Comparison of ENCODE assay signal across 8 mouse cellular contexts in the genomic region with DNA sequence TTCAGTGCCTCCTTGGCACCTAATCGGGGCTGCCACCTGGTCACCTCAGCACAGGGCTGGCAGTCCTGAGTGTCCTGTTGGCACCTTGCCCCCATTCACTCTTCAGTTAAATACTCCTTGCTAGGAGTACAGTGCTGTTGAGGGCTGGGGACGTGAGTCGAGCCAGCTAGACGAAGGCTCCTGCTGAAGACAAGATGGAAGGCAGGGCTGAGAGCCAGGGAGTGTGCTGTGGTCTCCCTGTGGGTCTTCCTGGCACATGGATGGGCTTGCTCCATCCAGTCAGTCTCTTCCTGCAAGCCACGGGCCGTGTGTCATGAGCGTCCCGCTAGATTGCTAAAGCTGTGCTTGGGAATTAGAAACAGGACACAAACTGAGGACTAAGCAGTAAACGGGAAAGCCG. TPM values are rescaled to one million over a fixed set of nuclear protein-coding genes. Genes with fewer than 3 reads are reported as not detected.
A peak's percentile ranks its signal among the peaks of the same experiment; 100 is the strongest.
DNase-seq lines count a peak whose midpoint lies in the region; ATAC-seq lines count a peak whose summit lies in the region.

No protein-coding gene starts in this region.

- H3K4me1 ChIP-seq in kidney, embryonic 14.5 days (ENCODE audit: control insufficient read depth, insufficient read depth, low read length), result peaks cover 19% of the 10 kb centered on the region
- peaks cover 8% of the 10 kb centered on the region; the same call in 1 of the 2 replicates for H3K4me1 ChIP-seq in embryonic facial prominence, embryonic 15.5 days
- peaks cover 31% of the 10 kb centered on the region for H3K4me1 ChIP-seq in forebrain, embryonic 10.5 days

- no peaks in the 10 kb centered on the region for H3K36me3 ChIP-seq in kidney, embryonic 14.5 days (ENCODE audit: control insufficient read depth, insufficient read depth, low read length)
- no peaks in the 10 kb centered on the region for H3K36me3 ChIP-seq in embryonic facial prominence, embryonic 15.5 days
- H3K36me3 ChIP-seq in forebrain, embryonic 10.5 days (replicated peaks), result no peaks in the 10 kb centered on the region

- no peak for DNase-seq in kidney, adult 8-10 months
- peak; percentile 84 to 86 for DNase-seq in cerebellum, adult 18-20 months
- peak; percentile 51 for DNase-seq in lung, postnatal 10 days
- DNase-seq in forebrain, embryonic 10.5 days (ENCODE audit: extremely low spot score, low spot score), result no peak
- DNase-seq in B cell, adult 2 months, result no peak
- no peak for DNase-seq in embryo, embryonic 10 days (ENCODE audit: low spot score)

- H3K9ac ChIP-seq in kidney, embryonic 14.5 days (ENCODE audit: low read depth, low read length), result no peak overlapping the region
- H3K9ac ChIP-seq in embryonic facial prominence, embryonic 15.5 days, result no peak overlapping the region

- no peaks in the 10 kb centered on the region for H3K9me3 ChIP-seq in kidney, embryonic 14.5 days (ENCODE audit: control insufficient read depth, low read length)
- no peaks in the 10 kb centered on the region for H3K9me3 ChIP-seq in embryonic facial prominence, embryonic 15.5 days (replicated peaks)
- H3K9me3 ChIP-seq in forebrain, embryonic 10.5 days, result no peaks in the 10 kb centered on the region

- H3K27ac ChIP-seq in kidney, embryonic 14.5 days (ENCODE audit: low read depth, low read length), result peak overlapping the region; percentile 66
- H3K27ac ChIP-seq in embryonic facial prominence, embryonic 15.5 days (replicated peaks), result peak overlapping the region; percentile 74
- no peak overlapping the region for H3K27ac ChIP-seq in forebrain, embryonic 10.5 days

- no peaks in the 10 kb centered on the region for H3K27me3 ChIP-seq in kidney, embryonic 14.5 days (ENCODE audit: control insufficient read depth, insufficient read depth, low read length)
- no peaks in the 10 kb centered on the region for H3K27me3 ChIP-seq in embryonic facial prominence, embryonic 15.5 days
- H3K27me3 ChIP-seq in forebrain, embryonic 10.5 days (ENCODE audit: poor library complexity, severe bottlenecking), result no peaks in the 10 kb centered on the region

- no peak for ATAC-seq in kidney, embryonic 14.5 days (ENCODE audit: low FRiP score, low TSS enrichment)
- ATAC-seq in embryonic facial prominence, embryonic 15.5 days (ENCODE audit: insufficient number of reproducible peaks, low FRiP score, low TSS enrichment, low read depth), result peak; percentile 41; the same call in 1 of the 2 replicates

- H3K4me2 ChIP-seq in kidney, embryonic 14.5 days (replicated peaks; ENCODE audit: low read depth, low read length), result no peak overlapping the region
- H3K4me2 ChIP-seq in embryonic facial prominence, embryonic 15.5 days (replicated peaks), result no peak overlapping the region

- WGBS in kidney, embryonic 14.5 days, result 72% methylated on average over 10 of the region's 10 CpGs
- 49% methylated on average over 10 of the region's 10 CpGs for WGBS in embryonic facial prominence, embryonic 15.5 days
- WGBS in forebrain, embryonic 10.5 days, result 84% methylated on average over 10 of the region's 10 CpGs

- no peak overlapping the region for H3K4me3 ChIP-seq in kidney, embryonic 14.5 days (ENCODE audit: low read length)
- H3K4me3 ChIP-seq in embryonic facial prominence, embryonic 15.5 days (replicated peaks), result no peak overlapping the region
- H3K4me3 ChIP-seq in forebrain, embryonic 10.5 days, result no peak overlapping the region

RNA-seq across cellular contexts. Expression of gene Gm10309, which starts 30.1 kb away (rescaled TPM):
- 0.31 and 0.43 TPM in 2 replicates for polyA plus RNA-seq in kidney, embryonic 14.5 days (2014; fragmentation: Nextera tagmentation; extraction: Ambion mirVana)
- polyA plus RNA-seq in embryonic facial prominence, embryonic 15.5 days (2015; fragmentation: Nextera tagmentation; extraction: Ambion mirVana), result 0.36 and 0.45 TPM in 2 replicates
- 0.16 and 0.20 TPM in 2 replicates for polyA plus RNA-seq in forebrain, embryonic 10.5 days (2016; fragmentation: Nextera tagmentation; extraction: Ambion mirVana)

Comparison
In these comparisons a context has a peak if more than half of its experiments do, and no peak if none do; other contexts are left out.
1. DNase-seq: peak in cerebellum, adult 18-20 months (2 of 2) and lung, postnatal 10 days (single experiment); none in kidney, adult 8-10 months (0 of 2), forebrain, embryonic 10.5 days (single experiment), B cell, adult 2 months (0 of 2) and embryo, embryonic 10 days (single experiment).